Mouse (Mus musculus) stomach, embryonic 16.5 days (tissue): ENCODE measurements at regions not wholly inside any gene's neighbourhood (a gene's known extent, or its start where the extent isn't known, plus 50 kb on each side); places are given as distances from the start of the nearest gene placed in this dataset.

Experiments
- ATAC-seq: fragments of 200-750 bp; cut with Nextera tagmentation; 2 replicates; pipeline ENCODE4 v1.8.0; 2017; ENCODE audit warnings: moderate number of reproducible peaks, moderate TSS enrichment; ENCODE audit not compliant: insufficient read depth, low FRiP score
- H3K27ac ChIP-seq: fragments of 300-500 bp; sonication (generic); 2 replicates; pipeline ENCODE4 v1.5.1; 2014; ENCODE audit warnings: low read length
- H3K27me3 ChIP-seq: fragments of 300-500 bp; sonication (generic); 2 replicates; pipeline ENCODE4 v1.6.1; 2014; ENCODE audit warnings: low read length, control low read depth, mixed read lengths; ENCODE audit not compliant: control insufficient read depth, insufficient read depth
- H3K36me3 ChIP-seq: fragments of 300-500 bp; sonication (generic); 2 replicates; pipeline ENCODE4 v1.6.1; 2014; ENCODE audit warnings: low read length; ENCODE audit not compliant: control insufficient read depth, insufficient read depth
- H3K4me1 ChIP-seq: fragments of 300-500 bp; sonication (generic); 2 replicates; pipeline ENCODE4 v1.6.1; 2014; ENCODE audit warnings: low read length, control low read depth, mixed read lengths; ENCODE audit not compliant: control insufficient read depth, insufficient read depth
- H3K4me2 ChIP-seq: fragments of 300-500 bp; sonication (generic); 2 replicates; pipeline ENCODE4 v1.6.1; 2014; ENCODE audit warnings: low read depth, low read length, mixed read lengths
- H3K4me3 ChIP-seq: fragments of 300-500 bp; sonication (generic); replicated peaks from 2 replicates; pipeline ENCODE4 v1.5.1; 2014; ENCODE audit warnings: mild to moderate bottlenecking, low read length
- H3K9ac ChIP-seq: fragments of 300-500 bp; sonication (generic); 2 replicates; pipeline ENCODE4 v1.6.1; 2014; ENCODE audit warnings: low read length
- H3K9me3 ChIP-seq: fragments of 300-500 bp; sonication (generic); replicated peaks from 2 replicates; pipeline ENCODE4 v1.6.1; 2016; ENCODE audit warnings: low read length, control low read depth; ENCODE audit not compliant: control insufficient read depth
- WGBS: fragments of 180-500 bp; shearing (Covaris S2); extraction: QIAGEN DNeasy Blood & Tissue Kit; methylation state at CpG from one replicate; pipeline ENCODE4 v1.1.7; 2014; 5-methylcytosine and 5-hydroxymethylcytosine counted together

- no peak for ATAC-seq
- no peak overlapping the region for H3K4me2 ChIP-seq
Observed at GRCm38 (mm10) chr13:83201931-83202671, 301.7 kb upstream of the Mef2c start.

GRCm38 (mm10) chr13:83206622-83207021 is 297.2 kb upstream of the Mef2c start:
- Histone ChIP-seq H3K9me3 (no peaks in the 10 kb centered on the region), H3K27ac (no peak overlapping the region), H3K9ac (no peak overlapping the region), H3K4me3 (no peak overlapping the region), H3K4me1 (no peaks in the 10 kb centered on the region), H3K27me3 (no peaks in the 10 kb centered on the region), H3K36me3 (no peaks in the 10 kb centered on the region), H3K4me2 (no peak overlapping the region)
- 89% methylated on average over 1 of the region's 1 CpGs for WGBS
- ATAC-seq, result no peak

More at GRCm38 (mm10) chr13:83201931-83202671, 301.7 kb upstream of the Mef2c start:
- Histone ChIP-seq H3K27ac (no peak overlapping the region), H3K4me1 (no peaks in the 10 kb centered on the region), H3K9ac (no peak overlapping the region), H3K27me3 (no peaks in the 10 kb centered on the region), H3K4me3 (no peak overlapping the region), H3K9me3 (no peaks in the 10 kb centered on the region), H3K36me3 (no peaks in the 10 kb centered on the region)
- 69% methylated on average over 3 of the region's 3 CpGs for WGBS

- Histone ChIP-seq H3K27ac (no peak overlapping the region), H3K9me3 (no peaks in the 10 kb centered on the region), H3K27me3 (no peaks in the 10 kb centered on the region), H3K36me3 (no peaks in the 10 kb centered on the region), H3K9ac (no peak overlapping the region), H3K4me2 (no peak overlapping the region), H3K4me3 (no peak overlapping the region), H3K4me1 (no peaks in the 10 kb centered on the region)
- ATAC-seq, result no peak
- 91% methylated on average over 4 of the region's 4 CpGs for WGBS
Observed at GRCm38 (mm10) chr13:83207513-83207912, 296.3 kb upstream of the Mef2c start.

GRCm38 (mm10) chr13:83208111-83208510 is 295.7 kb upstream of the Mef2c start:
- H3K36me3 ChIP-seq, result no peaks in the 10 kb centered on the region
- 77% methylated on average over 5 of the region's 5 CpGs for WGBS

GRCm38 (mm10) chr13:83214811-83215210 is 289.0 kb upstream of the Mef2c start:
- no peak for ATAC-seq
- Histone ChIP-seq H3K27ac (no peak overlapping the region), H3K9me3 (no peaks in the 10 kb centered on the region), H3K36me3 (no peaks in the 10 kb centered on the region), H3K9ac (no peak overlapping the region), H3K4me2 (no peak overlapping the region), H3K27me3 (no peaks in the 10 kb centered on the region), H3K4me3 (no peak overlapping the region), H3K4me1 (no peaks in the 10 kb centered on the region)

More at GRCm38 (mm10) chr13:83208111-83208510, 295.7 kb upstream of the Mef2c start:
- Histone ChIP-seq H3K4me2 (no peak overlapping the region), H3K4me1 (no peaks in the 10 kb centered on the region), H3K27me3 (no peaks in the 10 kb centered on the region), H3K9me3 (no peaks in the 10 kb centered on the region), H3K27ac (no peak overlapping the region), H3K9ac (no peak overlapping the region), H3K4me3 (no peak overlapping the region)
- no peak for ATAC-seq

GRCm38 (mm10) chr13:83216454-83216853 is 287.4 kb upstream of the Mef2c start:
- Histone ChIP-seq H3K9me3 (no peaks in the 10 kb centered on the region), H3K27me3 (no peaks in the 10 kb centered on the region), H3K27ac (no peak overlapping the region), H3K4me1 (no peaks in the 10 kb centered on the region), H3K36me3 (no peaks in the 10 kb centered on the region), H3K9ac (no peak overlapping the region), H3K4me2 (no peak overlapping the region), H3K4me3 (no peak overlapping the region)
- 88% methylated on average over 3 of the region's 3 CpGs for WGBS
- no peak for ATAC-seq

GRCm38 (mm10) chr13:83252452-83252851 is 251.4 kb upstream of the Mef2c start:
- no peak for ATAC-seq
- WGBS, result 76% methylated on average over 1 of the region's 1 CpGs
- Histone ChIP-seq H3K4me2 (no peak overlapping the region), H3K9ac (no peak overlapping the region), H3K4me3 (no peak overlapping the region), H3K27me3 (no peaks in the 10 kb centered on the region), H3K36me3 (no peaks in the 10 kb centered on the region), H3K9me3 (no peaks in the 10 kb centered on the region), H3K27ac (no peak overlapping the region), H3K4me1 (no peaks in the 10 kb centered on the region)

GRCm38 (mm10) chr13:83266591-83266990 is 237.2 kb upstream of the Mef2c start:
- Histone ChIP-seq H3K9ac (no peak overlapping the region), H3K4me1 (no peaks in the 10 kb centered on the region), H3K27me3 (no peaks in the 10 kb centered on the region), H3K4me2 (no peak overlapping the region), H3K36me3 (no peaks in the 10 kb centered on the region), H3K9me3 (no peaks in the 10 kb centered on the region), H3K4me3 (no peak overlapping the region), H3K27ac (no peak overlapping the region)
- 70% methylated on average over 1 of the region's 1 CpGs for WGBS
- no peak for ATAC-seq

- 82% methylated on average over 3 of the region's 3 CpGs for WGBS
- Histone ChIP-seq H3K27me3 (no peaks in the 10 kb centered on the region), H3K9me3 (no peaks in the 10 kb centered on the region), H3K4me1 (no peaks in the 10 kb centered on the region), H3K36me3 (no peaks in the 10 kb centered on the region), H3K27ac (no peak overlapping the region), H3K4me3 (no peak overlapping the region), H3K9ac (no peak overlapping the region), H3K4me2 (no peak overlapping the region)
- ATAC-seq, result no peak
Observed at GRCm38 (mm10) chr13:83268663-83269062, 235.2 kb upstream of the Mef2c start.
